Mouse (Mus musculus): ENCODE data around the gene Lgals1. TPM values are rescaled to one million over a fixed set of nuclear protein-coding genes. Genes with fewer than 3 reads are reported as not detected.

Gene Lgals1
- polyA plus RNA-seq, 1 experiment from 2014 or later = 193 TPM

DNA sequence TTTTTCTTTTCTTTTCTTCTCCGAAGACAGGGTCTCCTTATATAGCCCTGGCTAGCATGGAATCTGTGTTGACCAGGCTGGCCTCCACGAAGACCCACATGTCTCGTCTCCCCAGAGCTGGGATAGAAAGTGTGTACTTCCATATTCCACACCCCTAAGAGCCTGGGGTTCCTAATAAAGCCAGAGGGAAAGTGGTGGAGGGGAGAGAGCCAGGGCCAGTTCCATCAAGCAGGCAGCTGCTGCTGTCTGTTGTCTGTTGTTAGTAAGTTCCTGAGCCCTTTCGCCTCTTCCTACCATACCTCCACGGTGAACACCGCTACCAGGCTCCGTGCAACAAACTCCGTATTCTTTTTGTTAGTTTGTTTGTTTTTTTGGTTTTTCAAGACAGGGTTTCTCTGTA is 2.0 kb downstream of the Lgals1 start:
- H3K27me3 ChIP-seq = peaks cover 26% of the 10 kb centered on the region
- no peak overlapping the region for H3K9ac ChIP-seq
- H3K9me3 ChIP-seq = no peaks in the 10 kb centered on the region
- no peaks in the 10 kb centered on the region for H3K36me3 ChIP-seq
- peak overlapping the region; percentile 59 for H3K4me2 ChIP-seq
- peaks cover 33% of the 10 kb centered on the region for H3K4me1 ChIP-seq (replicated peaks)
- peak overlapping the region; percentile 33 for H3K4me3 ChIP-seq
- ATAC-seq (ENCODE audit: low FRiP score) = no peak
- H3K27ac ChIP-seq = no peak overlapping the region
- 47% methylated on average over 8 of the region's 8 CpGs for WGBS

DNA sequence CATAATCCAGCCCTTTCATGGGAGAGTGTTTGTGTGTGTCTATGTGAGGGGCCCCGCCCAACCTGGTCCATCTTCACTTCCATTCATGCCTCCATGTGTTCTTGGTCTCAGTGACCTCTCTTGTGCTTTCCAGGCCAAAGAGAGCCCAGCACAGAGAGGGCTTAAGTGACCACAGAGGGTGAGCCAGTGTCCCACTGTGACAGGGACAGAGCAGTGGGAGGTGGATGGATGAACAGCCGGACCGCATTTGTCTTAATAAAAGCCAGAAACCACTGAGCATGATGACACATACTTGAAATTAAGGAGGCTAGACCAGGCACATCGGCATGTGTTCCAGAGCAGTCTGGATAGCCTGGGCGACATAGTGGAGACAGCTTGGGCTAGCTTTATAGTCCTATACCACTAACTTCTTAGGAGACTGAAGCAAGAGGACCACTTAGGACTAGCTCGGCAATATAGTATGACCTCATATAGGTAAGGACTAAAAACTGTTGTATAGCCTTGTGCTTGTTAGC is 3.7 kb downstream of the Lgals1 start:
- H3K36me3 ChIP-seq = no peaks in the 10 kb centered on the region
- no peak overlapping the region for H3K27ac ChIP-seq
- H3K27me3 ChIP-seq = peaks cover 23% of the 10 kb centered on the region
- no peak for ATAC-seq (ENCODE audit: low FRiP score)
- no peaks in the 10 kb centered on the region for H3K9me3 ChIP-seq
- H3K9ac ChIP-seq = no peak overlapping the region
- H3K4me2 ChIP-seq = no peak overlapping the region
- H3K4me1 ChIP-seq (replicated peaks) = peaks cover 33% of the 10 kb centered on the region
- 91% methylated on average over 6 of the region's 6 CpGs for WGBS
- no peak overlapping the region for H3K4me3 ChIP-seq

DNA sequence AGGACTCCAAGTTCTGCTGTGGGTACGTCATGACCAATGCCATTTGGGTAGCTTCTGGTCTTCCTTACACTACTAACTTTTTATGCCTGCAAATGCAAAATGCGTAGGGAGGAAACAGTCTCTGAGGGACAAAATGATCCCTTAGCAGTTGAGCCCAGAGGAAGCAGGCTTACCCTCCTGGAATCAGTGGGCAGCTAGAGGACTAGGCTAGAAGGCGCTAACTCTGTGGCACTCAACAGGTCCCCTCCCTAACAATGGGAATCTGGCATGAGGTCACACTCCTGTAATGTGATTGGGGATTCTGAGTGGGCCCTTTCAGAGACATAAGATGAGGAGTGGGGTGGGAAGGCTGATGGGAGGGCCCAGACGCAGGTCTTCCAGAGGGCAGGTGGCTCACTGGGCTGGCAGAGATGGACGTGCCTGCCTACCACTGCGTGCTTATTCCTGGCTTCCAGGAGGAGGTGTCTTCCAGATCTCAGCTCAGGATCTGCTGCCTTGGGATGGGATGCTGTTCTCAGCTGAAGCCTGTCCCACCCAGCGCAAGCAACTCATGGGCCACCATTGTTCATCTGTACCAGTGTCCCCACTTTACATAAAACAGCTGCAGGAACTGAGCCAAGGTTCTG is 4.4 kb downstream of the Lgals1 start:
- Histone ChIP-seq H3K9me3 (no peaks in the 10 kb centered on the region), H3K36me3 (no peaks in the 10 kb centered on the region), H3K4me2 (no peak overlapping the region), H3K4me3 (no peak overlapping the region), H3K9ac (no peak overlapping the region), H3K4me1 (replicated peaks) (peaks cover 33% of the 10 kb centered on the region), H3K27ac (no peak overlapping the region), H3K27me3 (peaks cover 21% of the 10 kb centered on the region)
- WGBS = 88% methylated on average over 7 of the region's 7 CpGs
- ATAC-seq (ENCODE audit: low FRiP score) = no peak

DNA sequence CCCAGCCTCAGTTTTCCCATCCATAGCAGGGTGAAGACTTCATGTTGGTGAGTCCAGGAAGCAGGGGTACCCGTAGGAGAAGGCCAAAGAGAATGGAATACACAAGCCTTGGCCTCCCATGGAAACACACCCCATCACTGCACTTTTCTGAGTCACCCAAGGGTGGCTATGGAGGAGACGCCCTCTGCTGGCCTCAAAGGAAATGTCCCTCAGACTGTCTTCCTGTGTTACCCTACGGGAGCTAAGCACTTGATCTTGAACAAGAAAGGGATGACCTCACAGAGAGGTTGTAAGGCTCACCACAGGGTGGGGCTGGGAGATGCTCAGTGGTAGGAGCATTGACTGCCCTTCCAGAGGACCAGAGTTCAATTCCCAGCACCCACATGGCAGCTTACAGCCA is 5.1 kb downstream of the Lgals1 start:
- WGBS = 28% methylated on average over 3 of the region's 3 CpGs
- H3K9ac ChIP-seq = no peak overlapping the region

DNA sequence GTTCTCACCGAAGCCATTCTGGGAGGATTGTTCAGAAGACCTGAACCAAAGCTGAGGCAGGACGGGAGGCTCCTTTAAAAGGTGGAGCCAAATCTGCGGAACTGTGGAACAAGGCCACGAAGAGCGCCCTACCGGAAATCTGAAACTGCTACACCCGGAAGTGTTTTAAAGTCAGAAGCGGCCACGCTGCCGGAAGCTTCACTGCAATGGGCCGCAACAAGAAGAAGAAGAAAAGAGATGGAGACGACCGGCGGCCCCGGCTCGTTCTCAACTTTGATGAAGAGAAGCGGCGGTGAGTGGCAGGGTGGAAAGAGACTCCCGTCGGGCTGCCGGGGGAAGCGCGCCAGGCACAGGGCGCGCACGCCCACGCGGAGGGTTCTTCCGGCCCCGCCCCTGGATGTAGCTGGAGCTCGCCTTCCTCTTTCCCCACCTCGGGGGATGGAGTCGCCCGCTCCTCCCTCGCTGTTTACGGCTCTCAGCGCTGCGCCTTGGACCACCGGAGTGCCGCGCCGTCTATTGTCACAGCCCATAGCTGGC is 8.3 kb downstream of the Lgals1 start, which contains the start of gene Nol12:
Gene Nol12 (plus strand): TSS at position 150 of the 537 bp plus-strand sequence.
- H3K9me3 ChIP-seq = no peaks in the 10 kb centered on the region
- H3K27ac ChIP-seq = peak within 1 kb of the TSS; percentile 83
- under 1% methylated on average over 42 of the region's 42 CpGs for WGBS
- H3K9ac ChIP-seq = peak within 1 kb of the TSS; percentile 87
- peak; percentile 91 for ATAC-seq (ENCODE audit: low FRiP score)
- peak within 1 kb of the TSS; percentile 61 for H3K4me3 ChIP-seq
- peaks cover 31% of the 10 kb centered on the region for H3K36me3 ChIP-seq
- H3K4me1 ChIP-seq (replicated peaks) = peaks cover 27% of the 10 kb centered on the region
- H3K4me2 ChIP-seq = peak within 1 kb of the TSS; percentile 77
- H3K27me3 ChIP-seq = no peaks in the 10 kb centered on the region

More for the DNA sequence above, 5.1 kb downstream of the Lgals1 start:
- Histone ChIP-seq H3K36me3 (no peaks in the 10 kb centered on the region; the same call in 1 of the 2 replicates), H3K27me3 (peaks cover 17% of the 10 kb centered on the region), H3K9me3 (no peaks in the 10 kb centered on the region), H3K27ac (no peak overlapping the region), H3K4me3 (no peak overlapping the region), H3K4me2 (no peak overlapping the region), H3K4me1 (replicated peaks) (peaks cover 33% of the 10 kb centered on the region)
- ATAC-seq (ENCODE audit: low FRiP score) = no peak

DNA sequence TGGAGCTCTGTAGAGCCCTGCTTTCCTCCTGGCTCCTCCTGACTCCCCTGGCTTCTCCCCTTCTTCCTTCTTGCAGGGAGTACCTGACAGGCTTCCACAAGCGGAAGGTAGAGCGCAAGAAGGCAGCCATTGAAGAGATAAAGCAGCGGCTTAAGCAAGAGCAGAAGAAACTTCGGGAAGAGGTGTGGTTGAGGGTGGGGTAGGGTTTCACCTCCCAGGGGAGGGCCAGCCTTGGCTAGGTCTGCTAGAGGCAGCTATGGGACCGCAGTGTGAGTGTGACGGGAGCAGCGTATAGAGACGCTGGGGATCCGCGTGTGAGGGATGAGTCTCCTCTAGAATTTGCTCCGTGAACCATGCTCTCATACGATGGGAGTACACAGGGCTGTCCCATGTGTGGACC is 9.9 kb downstream of the Lgals1 start:
- WGBS = 96% methylated on average over 12 of the region's 12 CpGs
- Histone ChIP-seq H3K9ac (peak overlapping the region; percentile 87), H3K27me3 (no peaks in the 10 kb centered on the region), H3K9me3 (no peaks in the 10 kb centered on the region), H3K27ac (no peak overlapping the region), H3K4me2 (no peak overlapping the region), H3K4me3 (no peak overlapping the region), H3K4me1 (replicated peaks) (peaks cover 27% of the 10 kb centered on the region), H3K36me3 (peaks cover 47% of the 10 kb centered on the region)
- no peak for ATAC-seq (ENCODE audit: low FRiP score)

DNA sequence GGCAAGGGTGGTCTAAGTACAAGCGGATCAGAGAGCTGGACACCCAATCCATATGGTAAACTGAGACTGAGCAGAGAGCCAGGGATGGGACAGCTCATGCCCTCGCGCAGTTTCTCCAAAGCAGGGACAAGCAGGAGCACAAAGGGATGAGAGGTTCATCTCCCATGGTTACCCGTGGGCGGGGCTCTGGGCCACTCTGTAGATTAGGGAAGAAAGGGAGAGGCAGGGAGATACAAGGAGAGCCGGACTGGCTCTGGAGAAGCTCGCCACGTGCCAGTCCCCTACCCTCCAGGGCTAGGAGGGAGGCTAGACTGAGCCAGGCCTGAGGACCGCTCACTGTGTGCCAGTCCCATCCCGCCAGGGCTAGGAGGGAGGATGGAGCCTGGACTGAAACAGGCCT is 10.8 kb downstream of the Lgals1 start:
- peaks cover 27% of the 10 kb centered on the region for H3K4me1 ChIP-seq (replicated peaks)
- no peak for ATAC-seq (ENCODE audit: low FRiP score)
- peak overlapping the region; percentile 35 for H3K9ac ChIP-seq

DNA sequence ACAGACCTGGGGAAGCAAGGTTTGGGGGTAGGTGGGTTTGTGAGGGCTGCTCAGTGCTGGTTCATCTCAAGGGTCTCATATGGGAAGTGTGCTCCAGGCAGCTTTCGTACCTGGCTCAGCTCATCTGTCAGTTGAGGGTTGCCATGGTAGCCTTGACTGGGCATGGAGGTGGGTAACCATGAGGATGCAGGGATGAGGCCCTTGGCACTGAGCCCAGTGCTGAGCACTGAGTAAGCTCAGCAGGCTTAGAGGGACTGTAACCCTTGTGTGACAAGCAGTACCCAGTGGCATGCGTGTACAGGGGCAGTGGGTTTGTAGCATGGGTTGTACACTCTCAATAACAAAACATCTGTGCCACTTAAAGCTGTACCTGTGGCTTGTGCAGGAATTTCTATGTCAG is 11.4 kb downstream of the Lgals1 start:
- no peak overlapping the region for H3K27ac ChIP-seq
- H3K36me3 ChIP-seq = peaks cover 52% of the 10 kb centered on the region
- ATAC-seq (ENCODE audit: low FRiP score) = no peak
- peaks cover 32% of the 10 kb centered on the region for H3K4me1 ChIP-seq (replicated peaks)
- H3K9ac ChIP-seq = peak overlapping the region; percentile 35
- H3K9me3 ChIP-seq = no peaks in the 10 kb centered on the region
- H3K4me3 ChIP-seq = no peak overlapping the region
- no peak overlapping the region for H3K4me2 ChIP-seq
- WGBS = 73% methylated on average over 2 of the region's 2 CpGs
- H3K27me3 ChIP-seq = no peaks in the 10 kb centered on the region

More for the DNA sequence above, 10.8 kb downstream of the Lgals1 start:
- 79% methylated on average over 10 of the region's 10 CpGs for WGBS
- H3K4me2 ChIP-seq = no peak overlapping the region
- no peak overlapping the region for H3K27ac ChIP-seq
- H3K27me3 ChIP-seq = no peaks in the 10 kb centered on the region
- H3K9me3 ChIP-seq = no peaks in the 10 kb centered on the region
- H3K36me3 ChIP-seq = peaks cover 52% of the 10 kb centered on the region
- H3K4me3 ChIP-seq = no peak overlapping the region

DNA sequence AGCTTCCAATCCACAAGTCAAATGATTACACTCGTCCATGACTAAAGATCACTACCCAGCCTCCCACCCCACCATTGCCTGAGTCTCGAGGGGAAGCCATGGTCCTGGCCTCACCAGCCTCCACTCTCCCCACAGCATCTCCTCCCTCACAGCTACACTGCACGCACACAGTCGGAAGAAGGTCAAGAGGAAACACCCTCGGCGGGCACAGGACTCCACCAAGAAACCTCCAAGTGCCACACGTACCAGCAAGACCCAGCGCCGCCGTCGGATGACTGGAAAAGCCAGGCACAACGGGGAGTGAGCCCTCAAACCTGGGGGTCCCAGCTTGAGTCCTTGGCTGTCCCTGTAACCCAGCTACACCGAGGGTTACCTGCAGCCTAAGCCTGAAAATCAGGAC is 13.8 kb downstream of the Lgals1 start:
- Histone ChIP-seq H3K36me3 (peaks cover 52% of the 10 kb centered on the region), H3K27me3 (no peaks in the 10 kb centered on the region), H3K4me1 (replicated peaks) (peaks cover 34% of the 10 kb centered on the region), H3K9me3 (no peaks in the 10 kb centered on the region), H3K4me2 (no peak overlapping the region), H3K4me3 (no peak overlapping the region), H3K9ac (no peak overlapping the region), H3K27ac (no peak overlapping the region)
- ATAC-seq (ENCODE audit: low FRiP score) = no peak
- WGBS = 95% methylated on average over 13 of the region's 13 CpGs

DNA sequence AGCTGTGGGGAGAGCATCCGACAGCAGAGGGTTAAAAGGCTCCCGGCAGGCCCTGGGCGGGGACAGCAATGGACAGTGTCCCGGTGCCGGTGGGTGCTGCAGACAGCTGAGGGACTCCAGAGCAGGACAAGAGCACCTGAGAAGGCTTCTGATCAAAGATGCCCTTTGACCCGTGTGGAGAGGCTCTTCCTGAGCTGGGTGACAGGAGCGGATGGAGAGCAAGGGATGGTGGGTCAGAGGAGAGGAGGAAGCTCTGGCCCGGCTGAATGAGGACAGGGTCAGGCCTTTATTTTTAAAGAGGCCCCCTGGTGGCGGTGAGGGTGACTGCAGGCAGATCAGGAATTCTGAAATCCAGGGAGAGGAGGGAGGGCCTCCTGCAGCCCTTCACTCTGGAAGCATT is 16.1 kb downstream of the Lgals1 start:
- H3K36me3 ChIP-seq = peaks cover 41% of the 10 kb centered on the region
- H3K4me2 ChIP-seq = peak overlapping the region; percentile 56
- peak overlapping the region; percentile 33 for H3K4me3 ChIP-seq
- H3K27me3 ChIP-seq = no peaks in the 10 kb centered on the region
- peak overlapping the region; percentile 72; the same call in 1 of the 2 replicates for H3K27ac ChIP-seq
- H3K4me1 ChIP-seq (replicated peaks) = peaks cover 16% of the 10 kb centered on the region
- no peaks in the 10 kb centered on the region for H3K9me3 ChIP-seq
- WGBS = 3% methylated on average over 9 of the region's 9 CpGs
- peak; percentile 36 for ATAC-seq (ENCODE audit: low FRiP score)
- H3K9ac ChIP-seq = peak overlapping the region; percentile 72

DNA sequence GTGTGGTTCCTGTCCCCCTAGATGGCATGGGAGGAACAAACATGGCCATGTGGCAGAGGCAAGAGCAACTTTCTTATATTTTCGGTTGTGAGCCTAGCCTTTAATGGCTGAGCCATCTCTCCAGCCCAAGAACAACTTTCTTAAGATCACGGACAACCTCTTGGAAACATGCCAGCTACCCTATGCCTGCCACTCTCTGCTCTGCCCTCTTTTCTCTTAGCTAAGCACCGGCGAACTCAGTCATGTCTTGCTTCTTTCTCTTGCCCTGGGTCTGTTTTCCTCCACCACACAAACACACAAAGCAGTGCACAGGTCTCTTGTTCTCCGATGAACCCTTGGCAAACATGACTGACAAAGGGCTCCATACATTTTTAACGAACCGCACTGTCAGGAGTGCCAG is 19.7 kb downstream of the Lgals1 start:
- Histone ChIP-seq H3K36me3 (peaks cover 10% of the 10 kb centered on the region), H3K27me3 (no peaks in the 10 kb centered on the region), H3K9me3 (no peaks in the 10 kb centered on the region), H3K4me2 (no peak overlapping the region), H3K9ac (no peak overlapping the region), H3K4me3 (no peak overlapping the region), H3K4me1 (replicated peaks) (peaks cover 33% of the 10 kb centered on the region), H3K27ac (no peak overlapping the region)
- 73% methylated on average over 7 of the region's 7 CpGs for WGBS
- ATAC-seq (ENCODE audit: low FRiP score) = no peak

DNA sequence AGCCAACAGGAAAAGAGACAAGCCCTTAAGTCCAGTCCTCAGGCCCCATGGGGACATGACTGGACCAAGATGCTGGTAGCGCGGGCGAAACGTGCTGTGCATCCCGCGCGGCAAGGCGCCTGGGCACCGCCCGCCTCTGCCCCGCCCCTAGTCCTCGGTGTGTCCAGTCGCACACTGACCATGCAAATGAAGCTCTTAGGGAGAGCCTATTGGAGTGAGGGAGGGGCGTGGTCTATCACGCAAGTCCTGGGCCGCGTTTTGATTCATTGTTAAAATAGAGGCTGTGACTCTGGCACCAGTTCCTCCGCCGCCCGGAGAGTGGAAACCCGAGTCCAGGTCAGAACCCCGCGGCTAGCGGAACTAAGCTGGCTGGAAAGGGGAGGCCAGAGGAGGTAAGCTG is 21.1 kb downstream of the Lgals1 start, which contains the start of gene Triobp:
Gene Triobp (plus strand): TSS at position 68 of the 400 bp plus-strand sequence.
- peak within 1 kb of the TSS; percentile 84 for H3K9ac ChIP-seq
- H3K4me2 ChIP-seq = peak within 1 kb of the TSS; percentile 69
- WGBS = 0% methylated on average over 24 of the region's 24 CpGs
- peak within 1 kb of the TSS; percentile 66 for H3K4me3 ChIP-seq
- H3K27ac ChIP-seq = peak within 1 kb of the TSS; percentile 86
- peaks cover 30% of the 10 kb centered on the region for H3K4me1 ChIP-seq (replicated peaks)
- H3K27me3 ChIP-seq = no peaks in the 10 kb centered on the region
- H3K9me3 ChIP-seq = no peaks in the 10 kb centered on the region
- ATAC-seq (ENCODE audit: low FRiP score) = peak; percentile 98
- H3K36me3 ChIP-seq = peaks cover 18% of the 10 kb centered on the region

Data from hindbrain, embryonic 13.5 days (tissue).